Mouse (Mus musculus) lung, adult 2 months (tissue): ENCODE results near the gene Rab11fip5. TPM values are rescaled to one million over a fixed set of nuclear protein-coding genes. Genes with fewer than 3 reads are reported as not detected.

Source experiments
- DNase-seq: peaks from one replicate; pipeline ENCODE4 v3.0.0; 2022
- H3K4me1 ChIP-seq: fragments of 200-500 bp; 2 replicates; pipeline ENCODE4 v1.6.1; 2011; ENCODE audit warnings: low read length; ENCODE audit not compliant: control insufficient read depth, insufficient read depth
- H3K4me3 ChIP-seq: fragments of 200-500 bp; replicated peaks from 2 replicates; pipeline ENCODE3; 2011; ENCODE audit warnings: low read depth, mild to moderate bottlenecking, control low read depth, low read length; ENCODE audit errors: extremely low read depth
- CTCF ChIP-seq: fragments of 200-500 bp; IDR thresholded peaks from 2 replicates; pipeline ENCODE4 v1.5.1; 2011; ENCODE audit warnings: mild to moderate bottlenecking, low read length, control low read depth; ENCODE audit not compliant: insufficient read depth
- POLR2A ChIP-seq: fragments of 200-500 bp; IDR thresholded peaks from 2 replicates; pipeline ENCODE4 v1.6.1; 2011; ENCODE audit warnings: low read depth, mild to moderate bottlenecking, control low read depth, low read length, borderline replicate concordance; ENCODE audit errors: extremely low read depth
- WGBS: fragments of 180-500 bp; shearing (Covaris S2); methylation state at CpG from one replicate; pipeline ENCODE4 v1.1.7; 2018; 5-methylcytosine and 5-hydroxymethylcytosine counted together
- polyA plus RNA-seq: library from polyadenylated mRNA; depleted of rRNA; stranded (reverse); fragments of >200 nt; gene quantifications from 2 replicates; pipeline ENCODE4 v1.2.3, GENCODE M21; 2012

Gene Rab11fip5
- polyA plus RNA-seq, 1 experiment, result 24.9 TPM

DNA sequence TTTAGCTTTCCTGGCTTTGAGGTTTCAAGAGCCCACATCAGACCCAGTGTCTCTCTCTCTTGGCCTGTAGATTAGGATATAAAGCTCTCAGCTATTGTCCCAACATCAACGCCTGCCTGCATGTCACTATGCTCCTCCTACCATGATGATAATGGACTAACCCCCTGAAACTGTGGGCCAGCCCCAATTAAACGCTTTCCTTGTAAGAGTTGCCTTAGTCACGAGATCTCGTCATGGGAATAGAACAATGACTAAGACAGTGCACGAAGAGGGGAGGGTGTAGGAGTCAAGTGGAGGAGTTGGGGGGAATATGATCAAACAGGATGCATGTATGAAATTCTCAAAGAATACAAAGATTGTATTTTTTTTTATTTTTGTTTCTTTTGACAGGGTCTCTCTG is 69.5 kb downstream of the Rab11fip5 start:
- no peak for DNase-seq
- no peak for TF ChIP-seq POLR2A
- no peak for TF ChIP-seq CTCF
- WGBS, result 84% methylated on average over 5 of the region's 5 CpGs
- Histone ChIP-seq H3K4me3 (no peak overlapping the region), H3K4me1 (no peaks in the 10 kb centered on the region)

- 30% methylated on average over 3 of the region's 3 CpGs for WGBS
- no peak for DNase-seq
- Histone ChIP-seq H3K4me3 (no peak overlapping the region), H3K4me1 (no peaks in the 10 kb centered on the region)
- no peak for TF ChIP-seq POLR2A
- no peak for TF ChIP-seq CTCF
Measured at GRCm38 (mm10) chr6:85302326-85303055, 71.9 kb downstream of the Rab11fip5 start.

GRCm38 (mm10) chr6:85295384-85296167 is 78.9 kb downstream of the Rab11fip5 start:
- DNase-seq, result no peak
- no peaks in the 10 kb centered on the region for H3K4me1 ChIP-seq
- 65% methylated on average over 7 of the region's 7 CpGs for WGBS
- no peak overlapping the region for H3K4me3 ChIP-seq
- TF ChIP-seq POLR2A (no peak), CTCF (no peak)

- Histone ChIP-seq H3K4me3 (no peak overlapping the region), H3K4me1 (no peaks in the 10 kb centered on the region)
- no peak for DNase-seq
- TF ChIP-seq POLR2A (no peak), CTCF (no peak)
- 82% methylated on average over 5 of the region's 5 CpGs for WGBS
Measured at GRCm38 (mm10) chr6:85294004-85294379, 80.4 kb downstream of the Rab11fip5 start.

- WGBS, result 57% methylated on average over 10 of the region's 10 CpGs
- TF ChIP-seq CTCF, result no peak
- TF ChIP-seq POLR2A, result no peak
- no peak for DNase-seq
Measured at GRCm38 (mm10) chr6:85293255-85294003, 81.0 kb downstream of the Rab11fip5 start.

GRCm38 (mm10) chr6:85290869-85291824 is 83.3 kb downstream of the Rab11fip5 start:
- TF ChIP-seq POLR2A (no peak), CTCF (peak; percentile 23; the same call in 1 of the 2 replicates)
- 76% methylated on average over 16 of the region's 16 CpGs for WGBS
- DNase-seq, result no peak

More at GRCm38 (mm10) chr6:85293255-85294003, 81.0 kb downstream of the Rab11fip5 start:
- Histone ChIP-seq H3K4me1 (no peaks in the 10 kb centered on the region), H3K4me3 (no peak overlapping the region)

GRCm38 (mm10) chr6:85288193-85288857 is 86.1 kb downstream of the Rab11fip5 start:
- no peaks in the 10 kb centered on the region for H3K4me1 ChIP-seq
- no peak for DNase-seq
- WGBS, result 65% methylated on average over 4 of the region's 4 CpGs

More at GRCm38 (mm10) chr6:85290869-85291824, 83.3 kb downstream of the Rab11fip5 start:
- Histone ChIP-seq H3K4me3 (no peak overlapping the region), H3K4me1 (no peaks in the 10 kb centered on the region)

More at GRCm38 (mm10) chr6:85288193-85288857, 86.1 kb downstream of the Rab11fip5 start:
- H3K4me3 ChIP-seq, result no peak overlapping the region
- no peak for TF ChIP-seq CTCF
- TF ChIP-seq POLR2A, result no peak
